Mouse (Mus musculus) T-helper 2 cell (primary cell): ENCODE measurements around the gene Pou6f1.
"Not testable (repeated sequence)": the region's sequence is repeated elsewhere in the genome, so short reads cannot be mapped to it uniquely, and the experiment has no call there.

Source experiments
- in situ Hi-C: fragments of 300-600 bp; cut with MboI, MseI; formaldehyde crosslinking; loops from one replicate; pipeline ENCODE4 v1.15.1; 2025; ENCODE audit warnings: high pct_unique_total_duplicates

The Pou6f1 gene

DNA sequence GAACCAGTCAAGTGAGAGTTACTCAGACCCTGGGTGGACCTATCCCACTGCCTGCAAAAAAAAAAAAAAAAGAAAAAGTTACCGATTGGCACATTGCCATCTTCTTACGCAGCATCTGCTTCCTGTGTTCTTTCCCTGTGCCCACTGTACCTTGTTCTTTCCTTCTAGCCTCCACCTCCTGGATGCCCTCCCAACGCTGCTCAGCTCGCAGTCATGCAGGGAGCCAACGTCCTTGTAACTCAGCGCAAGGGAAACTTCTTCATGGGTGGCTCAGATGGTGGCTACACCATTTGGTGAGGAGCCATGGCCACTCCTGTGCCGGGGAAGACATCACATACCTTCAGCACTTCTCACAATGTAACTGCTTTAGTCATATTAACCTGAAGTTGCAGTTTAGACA lies 19.4 kb upstream of the Pou6f1 start:
- in situ Hi-C loops, result no loop called here

DNA sequence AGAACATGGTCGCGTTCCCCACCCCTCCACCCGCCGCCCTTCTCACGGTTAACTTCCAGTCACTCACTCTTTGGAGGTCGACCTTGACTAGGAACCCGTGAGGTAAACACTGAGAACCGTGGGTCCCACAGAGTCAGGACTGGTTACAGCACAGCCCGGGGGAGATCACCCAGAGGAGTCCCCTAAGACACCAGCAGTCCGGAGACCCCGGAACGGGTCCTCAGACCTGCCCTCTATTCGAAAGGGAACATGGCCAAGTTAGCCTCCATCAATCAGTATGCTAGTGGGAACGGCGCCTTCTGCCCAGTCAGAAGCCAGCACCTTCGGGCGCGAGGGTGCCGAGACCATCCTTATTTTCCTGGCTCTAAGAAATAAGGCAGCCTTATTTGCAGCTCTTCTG lies 16.4 kb upstream of the Pou6f1 start:
- in situ Hi-C loops, result no loop called here

DNA sequence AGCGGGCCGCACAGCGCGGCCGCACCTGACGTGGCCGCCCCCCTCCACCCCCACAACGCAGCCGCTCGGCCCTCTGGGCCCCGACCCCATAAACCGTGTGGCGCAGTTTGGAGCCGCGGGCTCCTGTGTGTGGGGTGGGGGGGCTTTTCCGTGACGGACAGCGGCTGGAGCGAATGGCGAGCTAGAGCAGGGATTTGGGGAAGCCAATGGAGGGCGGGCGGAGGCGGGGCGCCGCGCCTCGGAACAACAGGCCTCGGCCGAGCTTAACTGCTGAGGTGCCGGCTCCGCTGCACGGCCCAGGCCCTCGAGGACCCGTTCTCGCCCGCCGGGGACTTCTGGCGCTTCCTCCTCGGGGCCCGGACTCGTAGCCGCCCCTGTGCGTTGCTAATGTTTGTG lies 16.0 kb upstream of the Pou6f1 start:
- in situ Hi-C loops, result no loop called here

DNA sequence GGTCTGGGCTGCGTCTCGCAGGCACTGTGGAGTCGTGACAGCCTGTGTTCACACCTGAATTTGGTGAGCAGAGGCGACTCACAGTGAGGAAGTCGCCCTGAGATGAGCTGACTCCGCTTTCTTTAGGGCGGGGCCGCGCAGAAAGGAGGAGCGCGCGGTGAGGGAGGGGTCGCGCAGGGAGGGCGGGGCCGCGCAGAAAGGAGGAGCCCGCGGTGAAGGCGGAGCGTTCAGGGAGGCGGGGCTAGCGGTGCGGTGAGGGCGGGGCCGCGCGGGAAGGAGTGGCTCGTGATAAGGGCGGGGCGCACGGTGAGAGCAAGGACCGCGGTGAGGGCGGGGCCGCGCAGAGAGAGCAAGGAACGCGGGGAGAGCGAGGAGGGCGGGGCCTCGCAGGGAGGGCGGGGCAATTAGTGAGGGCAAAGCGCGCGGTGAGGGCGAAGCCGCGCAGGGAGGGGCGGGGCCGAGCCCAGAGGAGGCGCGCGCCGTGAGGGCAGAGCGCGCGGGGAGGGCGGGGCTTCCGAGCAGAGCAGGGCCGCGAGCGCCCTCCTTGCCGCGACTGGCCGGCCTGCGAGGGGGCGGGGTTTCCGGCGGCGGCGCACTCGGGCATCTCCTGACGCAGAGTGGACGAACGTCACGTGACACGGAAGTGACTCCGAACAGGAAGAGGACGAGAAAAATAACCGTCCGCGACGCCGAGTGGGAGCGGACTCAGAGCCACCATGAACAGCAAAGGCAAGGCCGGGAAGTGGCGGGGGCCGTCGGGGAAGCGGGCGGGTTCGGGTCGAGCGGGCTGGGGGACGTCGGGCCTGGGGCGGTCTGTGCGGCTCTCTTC lies 15.4 kb upstream of the Pou6f1 start, which contains the start of gene Dazap2:
Gene Dazap2, plus strand, starts transcription at position 354 of the 829 bp plus-strand sequence.
- in situ Hi-C loops, result loop anchor here (5.0 kb wide), 2 partner anchors 68 to 143 kb away; no protein-coding TSS in a partner anchor

DNA sequence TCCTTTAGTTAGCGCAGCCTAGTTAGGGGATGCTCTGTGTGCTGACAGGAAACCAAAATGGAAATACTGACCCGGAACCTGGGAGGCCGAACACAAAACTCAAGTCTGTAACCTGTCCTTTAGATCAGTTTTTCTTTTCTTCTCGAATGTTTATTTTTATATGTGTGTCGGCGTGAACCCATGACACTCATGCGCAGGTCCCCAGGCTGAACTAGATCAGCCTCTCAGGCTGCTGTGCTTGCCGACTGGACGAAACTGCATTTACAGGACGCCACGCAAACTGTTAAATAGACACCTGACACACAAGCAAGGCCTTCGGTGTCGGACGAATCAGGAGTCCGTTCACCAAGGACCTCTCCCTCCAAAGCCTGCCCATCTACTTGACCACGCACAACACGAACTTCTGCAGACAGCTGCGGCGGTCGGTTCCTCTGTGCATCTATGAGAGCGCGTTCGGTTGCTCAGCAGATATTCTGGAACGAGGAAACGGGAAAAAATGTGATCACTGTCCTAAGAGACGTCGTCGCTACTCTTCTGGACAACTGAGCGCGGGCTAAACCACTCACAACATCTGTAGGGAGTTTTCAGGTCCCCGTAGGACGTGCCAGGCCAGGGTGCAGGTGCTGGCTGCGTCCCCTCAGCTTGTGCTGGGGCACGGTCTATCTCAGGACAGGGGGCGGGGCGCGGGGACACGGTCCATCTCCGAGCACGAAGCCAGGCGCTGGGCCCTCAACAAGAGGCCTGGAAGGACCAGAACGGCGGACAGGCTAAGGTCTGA lies 14.6 kb upstream of the Pou6f1 start:
- in situ Hi-C loops, result loop anchor here (5.0 kb wide), 2 partner anchors 67 to 142 kb away; no protein-coding TSS in a partner anchor

DNA sequence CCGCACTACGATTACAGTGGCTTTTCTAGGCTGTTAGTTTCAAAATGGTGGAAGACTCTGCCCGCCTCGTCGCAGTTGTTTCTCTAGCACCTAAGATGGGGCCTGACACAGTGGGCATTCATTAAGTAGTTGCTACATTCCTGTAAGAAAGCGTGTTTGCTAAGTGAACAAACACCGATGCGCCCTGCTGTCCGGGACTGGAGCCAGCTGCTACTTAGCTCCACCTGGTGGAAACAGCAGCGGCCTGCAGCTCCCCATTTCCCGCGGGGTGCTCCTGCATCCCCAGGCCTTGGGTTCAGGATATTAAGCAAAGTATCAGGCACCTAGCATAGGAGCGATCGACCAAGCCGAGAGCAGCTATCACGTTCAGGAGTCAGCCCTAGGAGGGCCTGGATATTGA lies 13.8 kb upstream of the Pou6f1 start:
- in situ Hi-C loops, result loop anchor here (5.0 kb wide), 2 partner anchors 66 to 141 kb away; no protein-coding TSS in a partner anchor

DNA sequence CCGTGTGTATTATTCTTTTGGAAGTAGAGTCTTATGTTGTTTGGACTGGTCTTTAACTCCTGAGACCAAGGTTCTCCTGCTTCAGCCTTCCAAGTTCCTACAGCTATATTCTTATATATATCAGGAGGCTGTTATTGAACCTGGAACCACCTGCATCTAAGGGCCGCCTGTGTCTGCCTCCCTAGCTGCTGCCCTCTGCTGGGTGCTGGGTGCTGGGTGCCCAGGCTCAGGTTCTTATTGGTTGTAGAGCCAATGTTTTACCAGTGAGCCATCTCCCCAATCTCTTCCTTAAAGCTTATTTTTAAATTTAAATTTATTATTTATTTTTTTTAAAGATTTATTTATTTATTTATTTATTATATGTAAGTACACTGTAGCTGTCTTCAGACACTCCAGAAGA lies 12.6 kb upstream of the Pou6f1 start:
- in situ Hi-C loops, result loop anchor here (5.0 kb wide), 2 partner anchors 65 to 140 kb away; no protein-coding TSS in a partner anchor

DNA sequence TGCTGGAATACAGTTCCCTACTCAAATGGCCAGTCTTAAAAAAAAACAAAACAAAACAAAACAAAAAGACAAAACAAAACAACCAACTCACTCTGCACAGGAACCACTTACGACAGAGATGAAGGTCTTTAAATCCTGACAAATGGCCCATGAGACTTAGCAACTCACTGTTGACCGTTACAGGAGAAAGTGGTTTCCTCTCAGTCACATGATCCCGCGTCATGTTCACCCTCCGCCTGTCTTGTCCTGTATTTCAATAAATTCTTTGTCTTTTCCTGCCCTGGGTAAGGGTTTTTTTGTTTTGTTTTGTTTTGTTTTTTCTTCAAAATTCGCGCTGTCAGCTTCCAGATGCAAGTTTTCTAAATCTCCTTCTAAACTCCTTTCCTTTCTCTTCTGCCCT lies 12.2 kb upstream of the Pou6f1 start:
- in situ Hi-C loops, result loop anchor here (5.0 kb wide), 2 partner anchors 65 to 140 kb away; no protein-coding TSS in a partner anchor

DNA sequence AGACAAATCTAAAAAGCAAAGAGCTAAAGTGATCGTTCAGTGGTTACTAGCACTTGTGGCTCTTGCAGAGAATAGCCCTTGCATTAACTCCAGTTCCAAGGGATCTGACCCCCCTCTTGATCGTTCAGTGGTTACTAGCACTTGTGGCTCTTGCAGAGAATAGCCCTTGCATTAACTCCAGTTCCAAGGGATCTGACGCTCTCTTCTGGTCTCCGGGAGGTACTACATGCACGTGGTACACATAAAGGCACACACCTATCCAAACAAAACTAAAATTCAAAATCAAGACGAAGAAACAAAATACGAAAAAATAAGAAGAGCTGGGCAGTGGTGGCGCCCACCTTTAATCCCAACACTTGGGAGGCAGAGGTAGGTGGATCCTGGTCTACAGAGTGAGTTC lies 6.9 kb upstream of the Pou6f1 start:
- in situ Hi-C loops, result not testable (repeated sequence)

DNA sequence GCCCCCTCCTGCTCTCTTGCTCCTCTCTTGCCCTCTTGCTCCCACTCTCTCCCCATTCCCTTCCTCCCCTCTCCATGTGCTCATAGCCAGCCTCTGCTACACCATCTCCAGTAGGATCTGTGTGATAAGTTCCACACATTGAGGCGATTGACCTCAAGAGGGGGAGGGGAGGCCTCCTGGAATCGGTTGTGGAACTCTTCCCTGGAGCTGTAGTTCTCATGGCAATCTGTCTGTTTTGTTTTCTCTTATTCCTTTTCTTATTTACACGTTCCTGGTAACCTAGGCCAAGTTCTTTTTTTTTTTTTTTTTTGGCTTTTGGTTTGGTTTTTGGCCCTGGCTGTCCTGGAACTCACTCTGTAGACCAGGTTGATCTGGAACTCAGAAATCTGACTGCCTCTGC lies 1.9 kb upstream of the Pou6f1 start:
- in situ Hi-C loops, result no loop called here

DNA sequence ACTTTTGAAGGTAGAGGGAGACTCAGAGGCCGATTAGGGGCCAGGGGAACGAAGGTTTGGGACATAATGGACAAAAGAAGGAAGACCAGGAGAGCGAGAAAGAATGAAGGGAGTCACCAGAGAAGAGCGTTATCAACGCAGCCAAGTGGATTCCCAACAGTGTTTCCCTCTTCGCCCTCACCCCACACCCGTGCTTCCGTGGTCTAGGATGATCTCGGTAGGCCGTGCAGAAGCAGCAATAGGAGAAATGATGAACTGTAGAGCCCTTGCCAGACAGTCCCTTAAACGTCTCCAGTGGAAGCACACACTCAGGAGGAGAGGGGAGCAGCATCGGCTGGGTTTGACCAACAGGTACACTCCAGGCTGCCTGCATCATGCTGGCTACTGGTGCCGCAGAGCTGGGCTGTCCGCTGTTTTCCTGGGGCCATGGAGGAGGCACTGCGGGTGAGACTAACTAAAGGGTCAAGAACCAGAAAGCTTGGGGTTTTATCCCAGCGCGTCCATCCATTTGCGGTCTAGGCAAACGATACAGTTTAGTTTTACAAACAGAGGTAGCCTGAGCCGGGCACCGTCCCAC lies 1.0 kb upstream of the Pou6f1 start:
- in situ Hi-C loops, result no loop called here

DNA sequence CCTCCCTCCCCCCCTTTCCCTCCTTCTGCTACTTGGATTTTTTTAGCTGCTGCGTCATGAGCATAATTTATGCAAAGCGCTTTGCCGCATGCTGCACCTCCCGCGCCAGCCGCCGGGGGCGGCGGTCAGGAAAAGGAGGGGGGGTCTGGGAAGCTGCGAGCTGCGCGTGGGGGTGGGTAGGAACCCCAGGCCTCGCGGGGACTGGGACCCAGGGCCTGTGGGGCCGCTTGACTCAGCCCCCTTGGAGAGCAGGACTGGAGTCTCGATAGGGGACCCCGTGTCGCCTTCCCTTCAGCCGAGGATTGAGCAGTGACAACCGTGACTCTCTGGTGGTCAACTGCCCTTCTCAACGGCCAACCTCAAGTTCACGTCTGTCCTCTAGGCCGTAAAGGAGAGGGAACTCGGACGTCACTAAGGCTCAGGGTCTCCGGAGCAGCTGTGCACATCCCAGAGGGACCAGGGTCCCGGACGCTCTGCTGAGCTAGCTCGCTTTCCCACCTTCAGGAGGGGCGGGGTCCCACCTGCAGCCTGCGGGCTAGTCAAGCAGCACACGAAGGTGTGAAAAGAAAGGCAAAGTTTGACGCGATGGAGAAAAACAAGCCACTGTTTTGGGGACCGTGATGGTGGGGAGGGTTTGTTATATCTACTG lies 387 bp upstream of the Pou6f1 start:
- in situ Hi-C loops, result no loop called here

DNA sequence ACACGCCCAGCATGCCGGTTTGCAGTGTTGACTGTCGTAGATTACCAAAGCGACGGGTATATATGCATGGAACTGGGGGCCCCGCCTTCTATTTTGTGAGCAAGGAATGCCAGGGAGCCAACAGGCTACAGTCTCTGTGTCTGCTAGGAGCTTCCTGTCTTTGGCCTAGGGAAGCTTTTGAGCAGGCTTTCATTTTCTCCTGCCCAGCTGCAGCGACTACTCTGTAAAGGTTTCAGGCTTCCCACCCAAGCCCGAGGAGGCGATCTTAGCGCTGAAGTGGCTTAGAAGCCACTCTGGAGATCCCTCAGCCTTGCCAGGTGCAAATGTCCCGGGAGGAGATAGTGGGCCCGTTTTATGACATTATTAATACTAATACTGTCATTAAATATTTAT lies 905 bp downstream of the Pou6f1 start:
- in situ Hi-C loops, result no loop called here

DNA sequence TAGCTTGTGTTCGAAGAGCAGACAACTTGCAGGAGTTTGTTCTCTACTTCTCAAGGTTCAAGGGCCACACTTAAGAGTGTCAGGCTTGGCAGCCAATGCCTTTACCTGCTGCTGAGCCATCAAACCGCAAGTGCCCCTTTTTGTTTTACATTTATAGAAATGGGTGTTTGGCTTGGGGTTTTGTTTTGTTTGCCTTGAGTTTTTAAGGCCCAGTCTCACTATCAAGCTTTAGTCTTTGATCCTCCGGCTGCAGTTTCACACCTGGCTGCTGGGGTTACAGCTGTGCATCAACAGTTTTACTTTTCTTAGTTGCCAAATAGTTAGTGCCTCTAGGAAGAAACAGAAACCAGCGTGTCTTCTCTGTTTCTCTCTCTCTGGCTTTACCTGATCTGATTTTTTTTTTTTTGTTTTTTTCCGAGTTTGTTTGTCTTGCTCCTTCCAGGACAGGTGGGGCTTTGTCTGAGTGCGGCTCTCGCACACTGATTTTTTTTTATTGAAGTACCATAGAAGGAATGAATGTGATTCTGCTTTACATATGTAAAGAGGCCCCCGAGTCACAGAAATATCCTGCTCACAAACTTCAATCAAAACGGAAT lies 1.4 kb downstream of the Pou6f1 start:
- in situ Hi-C loops, result no loop called here

DNA sequence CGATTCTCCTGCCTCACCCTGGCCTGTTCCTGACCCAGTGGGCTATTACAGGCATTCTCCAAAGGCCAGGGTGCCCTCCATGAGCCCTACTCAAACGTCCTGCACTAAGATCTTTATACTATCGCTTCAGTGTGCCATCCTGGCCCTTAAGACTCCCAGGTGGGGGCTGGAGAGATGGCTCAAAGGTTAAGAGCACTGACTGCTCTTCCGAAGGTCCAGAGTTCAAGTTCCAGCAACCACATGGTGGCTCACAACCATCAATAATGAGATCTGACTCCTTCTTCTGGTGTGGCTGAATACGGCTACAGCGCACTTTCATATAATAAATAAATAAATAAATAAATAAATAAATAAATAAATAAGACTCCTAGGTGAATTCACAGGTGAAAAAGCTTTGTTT lies 7.0 kb downstream of the Pou6f1 start:
- in situ Hi-C loops, result no loop called here

DNA sequence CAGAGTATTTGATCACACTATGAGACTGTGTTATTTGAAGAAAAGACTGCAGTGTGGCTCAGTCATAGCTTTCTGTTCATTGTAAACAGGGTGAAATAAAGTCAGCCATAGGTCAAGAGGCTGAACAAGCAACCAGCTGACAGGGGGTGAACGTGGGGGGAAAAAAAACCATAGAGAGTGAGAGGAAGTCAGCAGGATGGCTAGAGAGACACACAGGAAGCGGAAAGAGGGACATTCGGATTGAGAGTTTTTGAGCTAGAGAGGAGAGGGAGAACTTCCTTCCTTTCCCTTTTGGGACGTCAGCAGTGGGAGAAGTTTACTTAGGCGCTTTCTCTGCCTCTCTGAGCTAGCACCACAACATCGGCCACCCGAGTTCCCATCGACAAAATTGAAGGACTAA lies 9.3 kb downstream of the Pou6f1 start:
- in situ Hi-C loops, result no loop called here

DNA sequence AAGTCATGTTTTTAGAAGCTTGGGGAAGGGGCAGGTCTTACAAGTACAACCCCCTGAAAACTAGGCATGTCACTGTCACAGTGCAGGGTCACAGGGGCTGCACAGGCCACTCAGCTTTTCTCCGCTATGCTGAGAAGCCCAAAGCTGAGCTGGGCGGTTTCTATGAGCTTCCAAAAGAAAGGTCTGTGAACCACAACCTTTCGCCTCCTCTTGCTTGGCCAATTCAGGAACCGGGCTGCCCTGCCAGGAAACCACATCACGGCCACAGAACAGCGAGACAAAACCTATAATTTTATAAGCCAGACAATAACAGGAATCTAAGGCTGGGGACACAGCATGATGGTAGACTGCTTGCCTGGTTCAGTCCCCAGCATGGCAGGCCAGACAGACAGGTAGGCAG lies 11.5 kb downstream of the Pou6f1 start:
- in situ Hi-C loops, result no loop called here

DNA sequence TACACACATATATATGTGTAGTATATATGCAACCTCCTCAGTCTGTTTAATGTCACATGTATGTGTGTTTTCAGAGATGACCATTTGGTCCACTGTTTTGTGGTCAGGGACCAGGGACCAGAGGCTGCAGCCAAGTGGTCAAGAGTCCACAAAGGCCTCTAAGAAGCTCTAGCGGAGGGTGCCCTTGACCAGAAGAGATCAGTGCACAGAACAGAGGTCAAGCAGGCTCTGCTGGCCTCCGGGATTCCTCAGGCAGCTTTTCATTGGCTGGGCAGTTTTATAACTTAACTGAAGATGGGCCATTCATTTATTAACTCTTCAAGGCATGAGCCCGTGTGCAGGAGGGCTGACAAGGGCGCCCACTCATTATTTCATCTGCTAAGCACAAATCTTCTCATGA lies 12.6 kb downstream of the Pou6f1 start:
- in situ Hi-C loops, result no loop called here

DNA sequence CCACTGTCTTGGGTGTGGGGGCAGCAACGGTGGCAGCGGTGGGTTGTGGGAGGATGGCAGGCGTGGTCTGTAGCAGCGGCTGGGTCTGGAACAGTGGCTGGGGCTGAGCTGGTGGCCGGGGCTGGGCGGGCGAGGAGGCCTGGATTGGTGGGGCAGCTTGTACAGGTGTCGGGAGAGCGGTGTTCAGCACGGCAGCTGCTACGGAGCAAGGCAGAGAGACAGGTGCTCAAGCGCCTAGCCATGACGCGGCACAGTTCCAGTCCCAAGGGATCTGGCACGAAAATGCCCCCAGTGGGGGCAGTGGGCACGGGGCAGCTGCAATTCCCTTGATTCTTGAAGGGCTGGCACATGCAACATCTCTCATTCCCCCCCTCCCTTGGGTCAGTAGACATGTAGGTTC lies 13.9 kb downstream of the Pou6f1 start:
- in situ Hi-C loops, result no loop called here

DNA sequence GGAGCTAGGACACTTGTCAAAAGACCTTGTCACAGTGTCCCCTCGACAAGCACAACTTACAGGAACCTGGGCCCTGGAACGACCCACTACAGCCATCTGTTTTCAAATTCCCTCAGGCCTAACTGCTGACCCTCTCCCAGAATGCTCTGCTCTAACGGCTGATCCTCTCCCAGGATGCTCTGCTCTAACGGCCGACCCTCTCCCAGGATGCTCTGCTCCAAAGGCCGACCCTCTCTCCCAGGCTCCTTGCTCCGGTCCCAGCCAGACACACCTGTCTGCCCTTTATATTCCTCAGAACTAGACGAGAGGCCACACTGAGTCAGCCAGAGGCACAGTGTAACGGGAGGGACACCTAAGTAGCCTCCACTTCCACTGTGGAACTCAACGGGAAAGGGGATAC lies 19.7 kb downstream of the Pou6f1 start:
- in situ Hi-C loops, result no loop called here

DNA sequence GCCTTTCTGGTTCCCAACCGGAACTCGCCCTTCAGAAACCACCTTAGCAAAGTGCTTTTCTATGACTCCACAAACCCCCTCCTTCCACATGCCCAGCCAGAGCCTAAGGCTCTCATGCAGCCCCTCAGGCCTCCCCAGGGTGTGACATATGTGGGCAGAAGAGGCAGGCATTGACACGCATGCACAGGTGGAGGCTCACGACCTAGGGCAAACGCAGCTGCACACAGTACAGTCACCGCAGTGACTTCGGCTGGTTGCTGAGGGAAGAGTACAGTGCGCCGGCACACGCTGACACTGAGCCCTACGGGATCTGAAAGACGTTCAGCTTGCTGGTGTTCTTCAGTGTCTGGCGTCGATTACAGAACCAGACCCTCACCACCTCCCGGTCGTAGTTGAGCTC lies 21.8 kb downstream of the Pou6f1 start:
- in situ Hi-C loops, result no loop called here
